In the genomic region with DNA sequence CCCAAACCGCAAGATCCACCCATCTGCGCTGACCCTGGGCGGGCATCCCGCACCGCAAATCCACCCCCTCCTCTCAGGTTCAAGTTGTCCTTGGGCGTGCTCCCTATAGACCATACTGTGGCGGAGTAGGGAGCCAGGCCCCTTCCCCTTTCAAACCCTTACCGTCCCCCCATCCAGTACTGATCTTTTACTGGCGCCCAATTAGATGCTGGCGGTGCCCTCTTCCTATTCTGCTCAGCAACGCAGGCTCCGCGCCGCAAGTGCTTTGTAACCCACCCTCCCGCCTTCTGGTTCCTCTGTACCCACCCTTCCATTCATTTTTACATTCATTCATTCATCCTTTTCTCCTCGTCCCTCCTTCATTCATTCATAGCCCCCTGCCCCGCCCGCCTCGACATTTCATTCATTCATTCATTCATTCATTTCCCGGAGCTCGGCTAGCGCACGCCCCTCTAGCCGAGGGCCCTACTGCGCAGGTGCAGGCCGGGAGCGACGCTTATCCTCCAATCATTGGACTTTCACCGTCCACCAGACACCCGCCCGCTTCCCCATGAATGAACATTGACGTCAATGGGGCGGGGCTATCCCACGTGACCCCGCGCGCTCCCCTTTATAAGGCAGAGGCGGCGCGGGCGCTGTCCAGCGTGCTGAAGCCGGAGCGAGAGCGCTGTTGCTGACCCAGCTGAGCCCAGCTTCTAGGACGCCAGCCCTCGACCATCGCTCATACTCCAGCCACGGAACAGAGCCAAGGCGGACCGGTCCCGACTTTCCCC, we compare ENCODE assay signal across 8 mouse cellular contexts. TPM values are rescaled to one million over a fixed set of nuclear protein-coding genes. Genes with fewer than 3 reads are reported as not detected.
DNase-seq lines count a peak whose midpoint lies in the region; ATAC-seq and TF ChIP-seq lines count a peak whose summit lies in the region.

No protein-coding gene starts in this region.

- peak; percentile 8; the same call in 1 of the 2 replicates for TF ChIP-seq CTCF in lung, embryonic 14.5 days (IDR thresholded peaks at IDR 0.05; ENCODE audit: low read depth)

- peaks cover 71% of the 10 kb centered on the region for H3K27me3 ChIP-seq in lung, embryonic 14.5 days (ENCODE audit: insufficient read depth, low read length)

- H3K4me3 ChIP-seq in lung, embryonic 14.5 days (ENCODE audit: low read depth, low read length), result peak overlapping the region; percentile 27

- 0 out of 2 replicates have a peak, but pooled peaks cover 3% of the 10 kb centered on the region for H3K36me3 ChIP-seq in lung, embryonic 14.5 days (ENCODE audit: insufficient read depth)

- peak; percentile 100 for DNase-seq in MN1 (ENCODE audit: low spot score)
- peak; percentile 94 for DNase-seq in cerebellum, adult 8-10 months
- DNase-seq in forelimb bud, embryonic 11.5 days (ENCODE audit: low read depth, low spot score), result peak; percentile 95
- peak; percentile 92 for DNase-seq in layer of hippocampus, adult 8-10 months (ENCODE audit: low spot score in 2 of 2)
- DNase-seq in lung, embryonic 14.5 days, result peak; percentile 99
- DNase-seq in testis, postnatal 14 days (ENCODE audit: low spot score), result peak; percentile 92

- H3K4me1 ChIP-seq in lung, embryonic 14.5 days (ENCODE audit: insufficient read depth), result peaks cover 11% of the 10 kb centered on the region; the same call in 1 of the 2 replicates

- no peak overlapping the region for H3K27ac ChIP-seq in lung, embryonic 14.5 days (ENCODE audit: low read depth)

- H3K9ac ChIP-seq in lung, embryonic 14.5 days, result no peak overlapping the region

- peak; percentile 48 to 64 for ATAC-seq in hematopoietic stem cell, adult 5-6 weeks (replicated peaks in 1 of 2; ENCODE audit: insufficient read depth in 1 of 2, low FRiP score in 2 of 2, low TSS enrichment in 1 of 2, low read depth in 1 of 2, poor library complexity in 2 of 2, severe bottlenecking in 2 of 2)
- peak; percentile 42 for ATAC-seq in lung, embryonic 14.5 days (ENCODE audit: insufficient read depth)
- peak; percentile 54 for ATAC-seq in neutrophil, adult 5-6 weeks (ENCODE audit: extremely low read depth, insufficient number of reproducible peaks, low FRiP score, poor library complexity, severe bottlenecking)

- peak overlapping the region; percentile 62 for H3K4me2 ChIP-seq in lung, embryonic 14.5 days

- no peaks in the 10 kb centered on the region for H3K9me3 ChIP-seq in lung, embryonic 14.5 days (ENCODE audit: low read depth, low read length)

- 1% methylated on average over 52 of the region's 52 CpGs for WGBS in lung, embryonic 14.5 days

RNA-seq across cellular contexts. Expression of a gene that starts 3.6 kb away (rescaled TPM):
- 0.10 TPM in 1 of 2 replicates, not detected in the other for total RNA-seq in hematopoietic stem cell, adult 5-6 weeks (2017)
- total RNA-seq in layer of hippocampus, adult 8-10 months (2022), result 100 to 1,000 TPM; 162 to 206 (median 186) TPM
- 0.12 and 0.13 TPM in 2 replicates for polyA plus RNA-seq in lung, embryonic 14.5 days (2014; fragmentation: Nextera tagmentation; extraction: Ambion mirVana)
- not detected in 2 replicates for total RNA-seq in neutrophil, adult 5-6 weeks (2017)

RNA-seq across cellular contexts. Expression of a gene that starts 16.1 kb away (rescaled TPM):
- total RNA-seq in hematopoietic stem cell, adult 5-6 weeks (2017), result 39.7 and 42.4 TPM in 2 replicates
- 100 to 1,000 TPM; 309 to 341 (median 318) TPM for total RNA-seq in layer of hippocampus, adult 8-10 months (2022)
- polyA plus RNA-seq in lung, embryonic 14.5 days (2014; fragmentation: Nextera tagmentation; extraction: Ambion mirVana), result 179 and 191 TPM in 2 replicates
- total RNA-seq in neutrophil, adult 5-6 weeks (2017), result 9.2 and 16.7 TPM in 2 replicates

RNA-seq across cellular contexts. Expression of a gene that starts 42.0 kb away (rescaled TPM):
- 14.8 and 38.6 TPM in 2 replicates for total RNA-seq in hematopoietic stem cell, adult 5-6 weeks (2017)
- total RNA-seq in layer of hippocampus, adult 8-10 months (2022), result 10 to 100 TPM; 74.8 to 87.6 (median 80.4) TPM
- polyA plus RNA-seq in lung, embryonic 14.5 days (2014; fragmentation: Nextera tagmentation; extraction: Ambion mirVana), result 88.9 and 97.4 TPM in 2 replicates
- total RNA-seq in neutrophil, adult 5-6 weeks (2017), result 30.1 and 31.9 TPM in 2 replicates

RNA-seq across cellular contexts. Expression of a gene that starts 42.2 kb away (rescaled TPM):
- total RNA-seq in hematopoietic stem cell, adult 5-6 weeks (2017), result not detected in 2 replicates
- total RNA-seq in layer of hippocampus, adult 8-10 months (2022), result 1 to 10 TPM in 2 of 4 experiments, under 1 TPM in 2; 0.77 to 3.0 (median 1.8) TPM
- 0.47 and 0.86 TPM in 2 replicates for polyA plus RNA-seq in lung, embryonic 14.5 days (2014; fragmentation: Nextera tagmentation; extraction: Ambion mirVana)
- not detected in 2 replicates for total RNA-seq in neutrophil, adult 5-6 weeks (2017)

RNA-seq across cellular contexts. Expression of a gene that starts 43.0 kb away (rescaled TPM):
- total RNA-seq in hematopoietic stem cell, adult 5-6 weeks (2017), result 33.3 and 37.8 TPM in 2 replicates
- 10 to 100 TPM; 37.1 to 51.5 (median 46.0) TPM for total RNA-seq in layer of hippocampus, adult 8-10 months (2022)
- polyA plus RNA-seq in lung, embryonic 14.5 days (2014; fragmentation: Nextera tagmentation; extraction: Ambion mirVana), result 43.5 and 43.7 TPM in 2 replicates
- total RNA-seq in neutrophil, adult 5-6 weeks (2017), result 76.2 TPM in 2 replicates

Comparison
In these comparisons a context has a peak if more than half of its experiments do, and no peak if none do; other contexts are left out.
1. RNA of a gene that starts 3.6 kb away (total RNA-seq): 162 to 206 TPM in layer of hippocampus, adult 8-10 months; 0.10 TPM in hematopoietic stem cell, adult 5-6 weeks and not detected in neutrophil, adult 5-6 weeks; every median in the first group is over 100 times any median in the second.
2. Peak in every context shown above with its lines, with median percentiles within 50 percentile points of each other: DNase-seq and ATAC-seq.